Mouse (Mus musculus) forebrain, embryonic 11.5 days (tissue): ENCODE measurements around the gene Plekha5. TPM values are rescaled to one million over a fixed set of nuclear protein-coding genes. Genes with fewer than 3 reads are reported as not detected.

Experiments
- ATAC-seq: fragments of 200-750 bp; cut with Nextera tagmentation; replicated peaks from 2 replicates; pipeline ENCODE4 v1.8.0; 2017; ENCODE audit warnings: moderate TSS enrichment; ENCODE audit not compliant: low FRiP score
- DNase-seq: peaks from one replicate; pipeline ENCODE4 v3.0.0-alpha.2; 2017; ENCODE audit warnings: low spot score
- H3K27ac ChIP-seq: fragments of 300-500 bp; sonication (generic); 2 replicates; pipeline ENCODE4 v1.5.1; 2014; ENCODE audit warnings: low read depth, low read length
- H3K27me3 ChIP-seq: fragments of 300-500 bp; sonication (generic); 2 replicates; pipeline ENCODE4 v1.6.1; 2014; ENCODE audit warnings: mild to moderate bottlenecking, low read length, mixed read lengths; ENCODE audit not compliant: control insufficient read depth, insufficient read depth
- H3K36me3 ChIP-seq: fragments of 300-500 bp; sonication (generic); 2 replicates; pipeline ENCODE4 v1.6.1; 2014; ENCODE audit warnings: mild to moderate bottlenecking, low read length, moderate library complexity, mixed read lengths; ENCODE audit not compliant: control insufficient read depth, insufficient read depth
- H3K4me1 ChIP-seq: fragments of 300-500 bp; sonication (generic); replicated peaks from 2 replicates; pipeline ENCODE4 v1.6.1; 2014; ENCODE audit warnings: low read length, mixed read lengths; ENCODE audit not compliant: control insufficient read depth, insufficient read depth
- H3K4me2 ChIP-seq: fragments of 300-500 bp; sonication (generic); 2 replicates; pipeline ENCODE4 v1.6.1; 2014; ENCODE audit warnings: low read depth, mild to moderate bottlenecking, low read length, moderate library complexity, mixed read lengths; ENCODE audit not compliant: severe bottlenecking
- H3K4me3 ChIP-seq: fragments of 300-500 bp; sonication (generic); 2 replicates; pipeline ENCODE4 v1.5.1; 2014; ENCODE audit warnings: low read depth, low read length
- H3K9ac ChIP-seq: fragments of 300-500 bp; sonication (generic); 2 replicates; pipeline ENCODE4 v1.6.1; 2014; ENCODE audit warnings: low read length
- H3K9me3 ChIP-seq: fragments of 300-500 bp; sonication (generic); 2 replicates; pipeline ENCODE4 v1.6.1; 2016; ENCODE audit warnings: low read length, mixed read lengths; ENCODE audit not compliant: control insufficient read depth
- WGBS: fragments of 180-500 bp; shearing (Covaris S2); extraction: QIAGEN DNeasy Blood & Tissue Kit; methylation state at CpG from one replicate; pipeline ENCODE4 v1.1.7; 2014; 5-methylcytosine and 5-hydroxymethylcytosine counted together
- polyA plus RNA-seq: library from polyadenylated mRNA; unstranded; fragments of >200 nt; fragmentation: Nextera tagmentation; extraction: Ambion mirVana; gene quantifications from 2 replicates; pipeline ENCODE4 v1.2.1, GENCODE M21; 2014

Gene Plekha5
- polyA plus RNA-seq, 1 experiment from 2014 or later, result 63.1 TPM

DNA sequence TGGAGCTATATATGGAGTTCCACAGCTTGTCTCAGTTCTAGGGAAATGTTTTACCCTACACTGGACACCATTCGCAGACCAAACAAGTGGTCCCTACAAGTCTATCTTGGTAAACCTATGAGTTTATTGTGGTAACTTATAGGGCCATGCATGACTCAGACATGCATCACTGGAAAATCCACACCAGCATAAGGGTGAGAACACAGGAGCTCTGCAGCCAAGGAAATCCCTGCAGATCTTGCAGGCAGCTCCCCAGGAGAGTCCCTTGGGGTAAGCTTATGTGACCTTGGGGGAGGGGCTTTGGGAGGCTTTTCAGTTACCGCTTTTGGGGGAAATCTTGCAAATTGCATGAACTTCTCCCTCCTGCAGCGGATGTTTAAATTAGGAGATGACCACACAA is 190.0 kb downstream of the Plekha5 start:
- WGBS, result 81% methylated on average over 3 of the region's 3 CpGs
- no peaks in the 10 kb centered on the region for H3K9me3 ChIP-seq

DNA sequence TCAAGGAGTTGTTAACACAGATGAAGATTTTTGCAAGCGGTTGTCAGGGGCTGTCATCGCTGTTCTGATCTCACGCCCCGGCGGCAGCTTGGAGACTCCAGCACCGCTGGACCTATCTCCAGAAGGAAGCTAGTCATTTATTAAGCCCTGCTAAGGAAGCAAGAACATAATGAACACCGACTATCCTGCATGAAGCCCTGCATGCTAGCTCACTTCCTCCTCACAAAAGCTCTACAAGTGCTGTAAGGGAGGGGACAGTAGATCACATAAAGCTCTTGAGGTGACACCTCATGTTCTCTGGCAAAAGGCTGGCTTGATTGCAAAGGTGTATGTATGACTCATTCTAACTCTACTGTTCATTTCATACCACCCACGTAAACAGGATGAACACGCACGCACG is 190.9 kb downstream of the Plekha5 start:
- no peaks in the 10 kb centered on the region for H3K27me3 ChIP-seq
- H3K27ac ChIP-seq, result no peak overlapping the region
- ATAC-seq, result no peak
- H3K36me3 ChIP-seq, result no peaks in the 10 kb centered on the region
- no peaks in the 10 kb centered on the region for H3K4me1 ChIP-seq
- no peak overlapping the region for H3K9ac ChIP-seq
- H3K4me3 ChIP-seq, result no peak overlapping the region
- DNase-seq, result no peak
- no peaks in the 10 kb centered on the region for H3K9me3 ChIP-seq
- 96% methylated on average over 11 of the region's 11 CpGs for WGBS
- no peak overlapping the region for H3K4me2 ChIP-seq

More for the DNA sequence above, 190.0 kb downstream of the Plekha5 start:
- Histone ChIP-seq H3K4me3 (no peak overlapping the region), H3K36me3 (no peaks in the 10 kb centered on the region), H3K4me1 (no peaks in the 10 kb centered on the region), H3K4me2 (no peak overlapping the region), H3K9ac (no peak overlapping the region), H3K27me3 (no peaks in the 10 kb centered on the region), H3K27ac (no peak overlapping the region)
- no peak for ATAC-seq
- no peak for DNase-seq

DNA sequence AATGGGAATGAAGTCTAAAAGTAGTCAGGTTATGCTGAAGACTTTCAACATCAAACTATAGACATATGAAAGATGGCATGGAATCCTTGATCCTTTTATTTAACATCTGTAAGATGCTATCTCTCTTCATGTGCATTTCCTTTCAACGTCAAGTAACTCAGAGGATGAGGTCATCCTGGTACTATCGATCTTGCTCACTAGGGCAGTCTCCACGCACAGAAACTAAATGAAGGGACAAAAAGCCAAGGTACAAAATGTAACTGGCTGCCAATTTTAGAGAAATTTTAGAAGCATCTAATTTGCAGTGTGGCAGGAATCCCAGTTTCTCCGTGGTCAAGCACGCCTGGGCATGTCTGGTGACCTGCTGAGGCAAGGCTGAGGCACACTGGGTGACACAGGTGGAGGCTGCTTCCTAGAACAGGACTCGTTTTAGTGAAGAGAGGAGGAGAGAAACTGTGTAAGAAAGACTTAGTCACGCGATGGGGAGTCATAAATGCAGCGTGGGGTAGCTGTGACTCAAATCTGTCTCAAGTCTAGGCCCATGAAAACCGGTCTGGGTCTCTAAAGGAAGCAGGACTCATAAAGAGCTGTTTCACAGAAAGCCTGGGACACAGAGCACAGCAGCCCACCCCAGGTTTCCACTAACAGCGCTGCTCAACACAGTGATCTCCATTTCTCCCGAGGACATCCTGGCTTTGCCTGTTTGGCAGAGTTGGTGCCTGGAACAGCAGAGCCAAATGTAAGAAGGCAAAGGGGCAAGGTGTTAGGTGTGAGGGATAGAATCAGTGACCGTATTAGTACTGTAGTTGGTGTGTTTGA is 196.9 kb downstream of the Plekha5 start:
- H3K9me3 ChIP-seq, result no peaks in the 10 kb centered on the region
- peaks cover 3% of the 10 kb centered on the region for H3K4me1 ChIP-seq
- no peak overlapping the region for H3K27ac ChIP-seq
- no peaks in the 10 kb centered on the region; the same call in 1 of the 2 replicates for H3K27me3 ChIP-seq
- no peak for DNase-seq
- WGBS, result 70% methylated on average over 13 of the region's 13 CpGs
- ATAC-seq, result no peak
- no peaks in the 10 kb centered on the region for H3K36me3 ChIP-seq
- no peak overlapping the region for H3K4me3 ChIP-seq
- H3K9ac ChIP-seq, result no peak overlapping the region
- no peak overlapping the region for H3K4me2 ChIP-seq

DNA sequence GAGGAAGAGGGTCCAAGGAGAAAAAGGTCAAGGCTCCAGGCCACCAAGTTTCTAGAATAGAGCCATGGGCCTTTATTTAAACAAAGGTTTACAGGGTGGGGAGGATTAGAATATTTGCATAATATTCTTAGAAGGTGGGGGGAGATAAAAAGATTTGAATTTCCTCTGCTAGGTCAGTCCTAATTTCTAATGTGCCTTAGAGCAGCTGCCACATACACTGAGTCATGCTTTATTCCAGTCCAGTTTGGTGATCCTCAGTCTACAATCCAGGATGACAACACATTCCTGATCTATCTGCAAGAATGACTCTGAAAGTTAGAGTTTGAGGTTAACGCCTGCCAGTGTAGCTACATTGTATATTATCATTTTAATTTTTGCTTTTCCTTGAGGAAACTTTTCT is 197.8 kb downstream of the Plekha5 start:
- Histone ChIP-seq H3K4me2 (no peak overlapping the region), H3K27me3 (no peaks in the 10 kb centered on the region; the same call in 1 of the 2 replicates), H3K9ac (no peak overlapping the region), H3K27ac (no peak overlapping the region), H3K4me3 (no peak overlapping the region), H3K36me3 (no peaks in the 10 kb centered on the region), H3K4me1 (peaks cover 12% of the 10 kb centered on the region), H3K9me3 (no peaks in the 10 kb centered on the region)
- DNase-seq (no peak), ATAC-seq (no peak)
- 93% methylated on average over 1 of the region's 1 CpGs for WGBS

DNA sequence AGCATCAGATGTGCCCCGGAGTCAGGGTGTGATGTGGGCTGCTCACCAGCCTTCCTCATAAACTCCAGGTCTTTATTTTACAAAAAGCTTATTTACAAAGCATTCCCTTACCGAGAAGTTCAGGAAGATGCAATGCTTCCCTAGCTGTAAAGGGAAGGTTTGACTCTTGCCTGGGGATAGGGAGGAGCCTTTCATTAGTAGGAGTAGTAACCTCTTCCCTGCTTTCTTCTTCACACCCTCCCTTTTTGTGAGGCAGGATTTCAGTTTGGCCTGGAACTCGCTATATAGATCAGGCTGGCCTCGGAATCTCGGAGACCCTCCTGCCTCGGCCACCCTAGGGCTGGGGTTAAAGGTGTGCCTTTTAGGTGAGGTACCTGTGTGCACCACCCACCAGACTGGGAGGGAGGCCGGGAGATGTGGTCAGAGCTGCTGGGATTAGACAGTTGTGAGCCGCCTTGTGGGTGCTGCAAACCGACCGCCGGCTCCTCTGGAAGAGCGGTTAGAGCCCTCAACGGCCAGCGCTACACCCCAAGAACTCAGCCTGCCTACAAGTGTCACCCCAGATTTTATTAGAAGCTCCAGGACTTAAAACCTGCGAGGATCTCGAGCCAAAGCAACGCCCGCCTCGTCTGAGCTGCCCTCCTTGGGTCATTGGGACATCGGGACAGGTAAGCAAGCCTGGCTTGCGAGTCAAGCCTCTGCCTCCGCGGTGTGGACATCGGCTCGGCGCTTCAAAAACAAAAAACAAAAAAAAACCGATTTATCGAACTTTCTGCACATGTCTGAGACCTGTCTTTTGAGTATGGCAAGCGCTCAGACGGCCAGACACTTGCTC is 198.8 kb downstream of the Plekha5 start, which contains the start of gene Aebp2:
TSS of gene Aebp2 (plus strand) at position 273 of the 835 bp plus-strand sequence.
- H3K9me3 ChIP-seq, result no peaks in the 10 kb centered on the region
- peak; percentile 0; the same call in 1 of the 2 replicates for ATAC-seq

DNA sequence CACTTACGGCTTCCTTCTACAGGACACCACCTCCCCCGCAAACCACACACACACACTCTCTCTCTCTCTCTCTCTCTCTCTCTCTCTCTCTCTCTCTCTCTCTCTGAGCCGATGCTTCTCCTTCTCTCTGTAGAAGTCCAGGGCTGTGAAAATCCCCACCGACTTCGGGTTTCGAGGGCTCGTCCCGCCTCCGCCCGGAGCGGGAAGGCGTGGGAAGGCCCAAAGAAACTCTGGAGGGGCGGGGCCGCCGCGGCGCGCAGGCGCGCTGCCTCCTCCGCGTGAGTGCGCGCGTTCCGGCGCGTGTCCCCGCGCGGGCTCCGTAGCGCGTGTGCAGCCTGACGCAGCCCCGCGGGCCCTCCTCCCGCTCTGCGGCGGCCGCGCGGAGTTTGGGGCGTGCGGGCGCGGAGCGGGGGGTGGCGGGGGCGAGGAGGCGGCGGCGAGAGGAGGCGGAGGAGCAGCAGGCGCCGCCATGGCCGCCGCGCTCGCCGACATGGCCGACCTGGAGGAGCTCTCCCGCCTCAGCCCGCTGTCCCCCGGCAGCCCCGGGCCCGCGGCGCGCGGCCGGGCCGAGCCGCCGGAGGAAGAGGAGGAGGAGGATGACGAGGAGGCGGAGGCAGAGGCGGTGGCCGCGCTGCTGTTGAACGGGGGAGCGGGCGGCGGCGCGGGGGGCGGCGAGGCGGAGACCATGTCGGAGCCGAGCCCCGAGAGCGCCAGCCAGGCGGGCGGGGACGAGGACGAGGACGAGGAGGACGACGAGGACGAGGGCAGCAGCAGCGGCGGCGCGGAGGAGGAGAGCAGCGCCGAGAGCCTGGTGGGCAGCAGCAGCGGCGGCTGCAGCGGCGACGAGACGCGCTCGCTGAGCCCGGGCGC is 199.6 kb downstream of the Plekha5 start:
- Histone ChIP-seq H3K4me1 (peaks cover 14% of the 10 kb centered on the region), H3K27ac (peak overlapping the region; percentile 89), H3K9me3 (no peaks in the 10 kb centered on the region), H3K4me3 (peak overlapping the region; percentile 98), H3K27me3 (no peaks in the 10 kb centered on the region; the same call in 1 of the 2 replicates), H3K4me2 (peak overlapping the region; percentile 50), H3K9ac (peak overlapping the region; percentile 96), H3K36me3 (no peaks in the 10 kb centered on the region)
- peak; percentile 95 for DNase-seq
- WGBS, result under 1% methylated on average over 85 of the region's 117 CpGs
- peak; percentile 91 for ATAC-seq

More for the DNA sequence above, 198.8 kb downstream of the Plekha5 start, which contains the start of gene Aebp2:
- Histone ChIP-seq H3K36me3 (no peaks in the 10 kb centered on the region), H3K27me3 (no peaks in the 10 kb centered on the region; the same call in 1 of the 2 replicates), H3K9ac (peak within 1 kb of the TSS; percentile 96), H3K4me1 (peaks cover 14% of the 10 kb centered on the region), H3K4me2 (peak within 1 kb of the TSS; percentile 50), H3K4me3 (peak within 1 kb of the TSS; percentile 98), H3K27ac (peak within 1 kb of the TSS; percentile 89)
- peak; percentile 62 for DNase-seq
- 47% methylated on average over 30 of the region's 30 CpGs for WGBS

DNA sequence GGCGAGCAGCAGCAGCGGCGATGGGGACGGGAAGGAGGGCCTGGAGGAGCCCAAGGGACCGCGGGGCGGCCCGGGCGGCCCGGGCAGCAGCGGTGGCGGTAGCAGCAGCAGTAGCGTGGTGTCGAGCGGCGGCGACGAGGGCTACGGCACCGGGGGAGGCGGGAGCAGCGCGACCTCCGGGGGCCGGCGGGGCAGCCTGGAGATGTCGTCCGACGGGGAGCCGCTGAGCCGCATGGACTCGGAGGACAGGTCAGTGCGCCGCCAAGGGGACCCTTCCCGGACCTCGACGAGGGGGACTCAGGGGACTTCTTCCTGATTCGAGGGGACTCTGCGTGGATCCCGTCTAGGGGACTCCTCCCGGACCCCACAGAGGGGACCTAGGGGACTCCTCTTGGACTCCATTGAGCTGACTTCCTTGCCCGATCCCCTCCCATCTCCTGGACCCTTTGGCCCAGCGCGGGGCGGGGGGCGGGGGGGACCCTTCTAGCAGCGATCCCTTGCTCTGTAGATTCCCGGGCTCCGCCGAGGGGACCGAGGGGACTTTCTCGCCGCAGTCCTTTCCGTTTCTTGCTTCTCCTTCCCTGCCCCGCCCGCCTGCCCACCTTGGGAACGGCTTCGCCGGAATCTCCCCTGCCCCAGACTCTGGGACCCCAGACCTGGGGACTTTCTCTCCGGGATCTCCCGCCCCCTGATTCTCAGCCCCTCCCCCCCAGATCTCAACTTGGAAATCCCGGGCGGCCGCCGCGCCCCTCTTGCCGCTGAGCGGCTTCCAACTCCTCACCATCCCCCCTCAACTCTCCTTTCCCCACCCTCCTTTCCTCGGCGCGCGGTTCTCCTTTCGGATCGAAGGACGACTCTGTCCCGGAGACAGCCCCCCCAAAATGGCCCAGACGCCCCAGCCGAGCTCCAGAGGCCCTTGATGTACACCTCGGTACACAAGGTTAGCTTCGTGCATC is 200.5 kb downstream of the Plekha5 start:
- Histone ChIP-seq H3K4me2 (peak overlapping the region; percentile 46), H3K4me3 (peak overlapping the region; percentile 98), H3K4me1 (peaks cover 17% of the 10 kb centered on the region), H3K27ac (peak overlapping the region; percentile 89), H3K9me3 (no peaks in the 10 kb centered on the region), H3K36me3 (no peaks in the 10 kb centered on the region), H3K9ac (peak overlapping the region; percentile 96), H3K27me3 (no peaks in the 10 kb centered on the region; the same call in 1 of the 2 replicates)
- peak; percentile 77 for DNase-seq
- WGBS, result under 1% methylated on average over 64 of the region's 80 CpGs
- ATAC-seq, result peak; percentile 32
